Mouse (Mus musculus): ENCODE measurements around the gene Cbr2.
"Not testable (repeated sequence)": the region's sequence is repeated elsewhere in the genome, so short reads cannot be mapped to it uniquely, and the experiment has no call there.

Gene Cbr2

DNA sequence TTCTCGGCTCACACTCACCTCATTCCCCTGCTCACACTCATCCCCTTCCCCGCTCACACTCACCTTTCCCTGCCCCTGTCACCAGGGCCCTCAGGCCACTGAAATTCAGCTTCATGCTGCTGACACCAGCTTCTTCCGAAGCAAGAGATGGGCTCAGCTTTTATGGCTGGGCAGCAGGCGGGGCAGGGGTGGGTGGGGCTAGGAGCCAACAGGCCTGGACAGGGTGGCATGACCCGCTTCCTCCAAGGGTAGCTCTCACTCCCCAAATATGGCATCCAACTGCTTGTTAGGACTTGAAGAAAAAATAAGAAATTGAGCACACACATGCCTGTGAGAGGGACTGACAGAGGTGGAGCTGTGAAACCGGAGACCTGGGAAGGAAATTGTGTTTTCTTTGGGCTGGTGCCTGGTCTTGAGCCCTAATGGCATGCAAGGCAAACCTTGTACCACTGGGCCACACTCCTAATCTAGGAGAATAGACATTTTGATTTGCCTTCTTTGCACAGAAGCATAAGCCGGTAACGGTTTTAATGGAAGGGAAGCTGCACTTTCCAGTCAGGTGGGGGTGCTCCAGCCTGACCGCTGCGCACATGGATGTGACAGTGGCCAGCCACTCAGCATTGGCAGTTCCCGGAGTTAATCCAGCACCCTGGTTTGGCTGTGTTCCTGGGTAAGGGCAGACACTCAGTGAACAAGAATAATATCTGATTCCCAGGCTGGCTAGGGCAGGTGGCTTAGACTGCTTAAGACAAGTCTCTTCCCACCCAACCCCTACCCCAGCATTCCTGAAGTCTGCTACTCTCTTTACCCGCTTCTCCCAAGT is at the start of gene Cbr2:
TSS of gene Cbr2 (minus strand) at position 257 of the 823 bp plus-strand sequence.
- DNase-seq (ENCODE audit: extremely low read depth, insufficient read length, low spot score): peak; percentile 85

DNA sequence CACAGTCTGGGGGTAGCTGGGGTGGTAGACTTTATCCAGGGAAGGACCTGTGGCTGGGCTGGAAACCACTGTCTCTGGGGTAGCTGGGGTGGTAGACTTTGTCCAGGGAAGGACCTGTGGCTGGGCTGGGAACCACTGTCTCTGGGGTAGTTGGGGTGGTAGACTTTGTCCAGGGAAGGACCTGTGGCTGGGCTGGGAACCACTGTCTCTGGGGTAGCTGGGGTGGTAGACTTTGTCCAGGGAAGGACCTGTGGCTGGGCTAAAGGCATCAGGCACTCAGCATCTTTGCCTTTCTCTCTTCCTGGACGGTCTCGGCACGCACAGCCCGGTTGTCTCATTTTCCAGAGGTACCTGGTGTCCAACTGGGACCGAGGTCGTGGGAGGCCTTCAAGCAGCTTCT is 49.4 kb upstream of the Cbr2 start:
- not testable (repeated sequence) for DNase-seq (ENCODE audit: extremely low read depth, insufficient read length, low spot score)

DNA sequence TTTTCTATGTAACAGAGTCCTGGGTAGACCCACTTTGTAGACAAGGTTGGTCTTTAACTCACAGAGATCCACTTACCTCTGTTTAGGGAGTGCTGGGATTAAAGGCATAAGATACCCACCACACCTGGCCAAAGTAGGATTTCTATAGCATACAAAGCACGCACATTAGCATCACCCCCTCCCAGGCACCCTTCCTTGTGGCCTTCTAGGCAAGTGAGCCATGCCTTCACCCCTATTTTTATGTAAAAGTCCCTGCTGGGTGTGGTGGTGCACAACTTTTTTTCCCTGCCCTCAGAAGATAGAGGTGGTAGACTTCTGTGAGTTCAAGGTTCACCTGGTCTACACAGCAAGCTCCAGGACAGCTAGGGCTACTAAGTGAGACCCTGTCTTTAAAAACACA is 48.0 kb upstream of the Cbr2 start:
- no peak for DNase-seq (ENCODE audit: extremely low read depth, insufficient read length, low spot score)

DNA sequence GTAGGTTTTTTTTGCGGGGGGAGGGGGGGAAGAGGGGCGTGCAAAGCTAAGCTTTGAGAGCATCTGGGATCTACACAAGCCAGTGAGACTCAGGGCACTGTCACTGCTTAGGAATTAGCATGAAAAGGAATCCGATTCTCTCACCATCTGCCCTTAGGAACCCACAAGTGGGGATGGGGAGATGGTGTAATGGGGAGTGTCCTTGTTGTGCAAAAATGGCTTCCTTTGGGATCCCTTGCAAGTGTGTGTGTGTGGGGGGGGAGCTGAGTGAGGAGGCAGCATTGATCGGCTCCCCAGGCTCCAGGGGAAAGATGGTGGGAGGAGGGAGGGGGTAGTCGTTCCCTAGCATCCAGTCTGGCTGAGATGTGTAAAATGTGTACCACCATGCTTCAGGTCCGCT is 45.2 kb upstream of the Cbr2 start:
- no peak for DNase-seq (ENCODE audit: extremely low read depth, insufficient read length, low spot score)

DNA sequence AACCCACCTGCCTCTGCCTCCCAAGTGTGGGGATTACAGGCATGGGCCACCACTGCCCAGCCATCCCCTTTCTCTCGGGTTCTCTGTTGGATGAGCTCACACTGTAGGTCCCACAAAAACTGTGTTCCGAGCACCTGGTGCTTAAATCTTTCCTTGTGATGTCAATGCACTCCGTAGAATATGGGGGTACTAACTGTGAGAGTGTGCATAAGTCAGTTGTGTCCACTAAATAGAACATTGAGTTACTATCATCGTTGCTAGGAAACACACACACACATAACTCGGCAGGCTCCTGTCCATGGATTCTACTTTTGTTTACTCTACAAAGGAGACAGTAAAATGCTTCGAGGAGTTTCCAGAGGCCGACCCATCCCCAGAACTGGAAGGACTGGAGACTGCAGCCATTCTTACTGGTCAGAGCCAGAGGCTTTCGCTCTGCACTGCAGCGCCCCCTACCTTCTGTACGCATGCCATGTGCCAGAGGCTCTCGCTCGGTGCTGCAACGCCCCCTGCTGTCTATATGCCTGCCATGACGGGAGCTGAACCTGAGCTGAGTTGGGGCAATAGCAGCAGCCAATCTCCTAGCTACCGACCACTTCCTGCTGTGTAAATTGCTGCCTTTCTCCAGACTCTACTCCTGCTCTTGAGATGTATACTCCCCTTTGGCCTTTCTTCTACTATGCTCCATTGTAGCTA is 44.0 kb upstream of the Cbr2 start:
- peak; percentile 85 for DNase-seq (ENCODE audit: extremely low read depth, insufficient read length, low spot score)

DNA sequence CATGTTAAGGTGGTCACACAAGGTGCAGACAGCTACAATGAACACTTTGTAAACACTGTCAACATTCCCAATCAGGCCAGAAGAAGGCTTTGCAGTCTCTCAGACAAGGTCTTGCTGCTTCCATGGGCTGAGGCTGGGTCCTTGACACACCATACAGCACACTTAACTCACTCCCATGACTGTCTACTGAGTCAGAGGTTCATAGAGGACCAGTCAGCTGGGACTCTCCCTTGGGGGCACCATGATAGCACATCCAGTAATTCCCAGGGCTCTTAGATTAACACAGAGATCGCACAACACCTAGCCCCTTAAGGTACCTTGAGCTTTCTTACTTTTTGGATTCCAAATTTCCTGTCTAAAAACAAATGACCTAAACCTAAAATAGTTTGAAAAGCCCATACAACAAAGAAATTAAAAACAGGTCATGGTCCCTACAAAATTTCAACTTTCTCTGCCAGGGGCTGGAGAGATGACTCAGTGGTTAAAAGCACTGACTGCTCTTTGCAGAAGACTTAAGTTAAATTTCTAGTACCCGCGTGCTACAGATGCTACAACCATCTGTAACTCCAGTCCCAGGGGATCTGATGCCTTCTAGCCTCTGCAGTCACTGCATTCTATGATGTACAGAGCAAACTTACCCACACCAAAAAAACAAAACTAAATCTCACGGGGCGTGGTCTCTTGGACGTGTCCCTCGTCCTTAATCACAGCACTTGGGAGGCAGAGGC is 41.7 kb upstream of the Cbr2 start:
- no peak for DNase-seq (ENCODE audit: extremely low read depth, insufficient read length, low spot score)

DNA sequence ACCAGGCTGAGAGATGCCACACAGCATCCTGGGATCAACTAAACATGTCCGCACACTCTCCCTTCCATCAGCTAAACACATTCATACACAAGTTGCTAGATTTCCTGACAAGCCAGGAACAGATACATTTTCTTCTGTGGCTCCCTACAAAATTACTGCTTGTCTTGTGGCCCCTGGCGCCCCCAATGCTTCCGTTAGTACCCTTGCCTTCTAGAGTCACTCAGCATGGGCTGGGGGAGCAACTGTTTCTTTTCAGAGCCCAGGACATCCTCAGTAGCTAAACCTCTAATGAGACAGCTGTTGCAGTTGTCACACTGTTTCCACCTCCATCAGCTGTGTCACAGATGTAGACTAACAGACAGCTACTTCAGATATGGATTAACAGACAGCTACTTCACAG is 40.8 kb upstream of the Cbr2 start:
- DNase-seq (ENCODE audit: extremely low read depth, insufficient read length, low spot score): no peak

DNA sequence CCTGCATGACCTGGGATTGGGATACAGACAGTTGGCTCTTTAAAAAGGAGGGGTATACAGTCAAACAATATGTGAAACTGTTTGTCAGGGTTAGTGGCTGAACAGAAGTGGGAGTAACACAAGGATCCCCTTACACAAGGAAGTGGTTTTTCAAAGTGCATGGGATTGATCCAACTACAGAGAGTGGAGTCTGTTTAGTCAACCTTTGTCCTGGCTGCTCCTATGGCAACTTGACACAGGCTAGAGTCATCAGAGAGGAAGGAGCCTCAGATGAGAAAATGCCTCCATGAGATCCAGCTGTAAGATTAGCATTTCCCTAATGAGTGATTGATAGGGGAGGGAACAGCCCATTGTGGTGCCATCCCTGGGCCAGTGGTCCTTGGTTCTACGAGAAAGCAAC is 36.3 kb upstream of the Cbr2 start:
- no peak for DNase-seq (ENCODE audit: extremely low read depth, insufficient read length, low spot score)

DNA sequence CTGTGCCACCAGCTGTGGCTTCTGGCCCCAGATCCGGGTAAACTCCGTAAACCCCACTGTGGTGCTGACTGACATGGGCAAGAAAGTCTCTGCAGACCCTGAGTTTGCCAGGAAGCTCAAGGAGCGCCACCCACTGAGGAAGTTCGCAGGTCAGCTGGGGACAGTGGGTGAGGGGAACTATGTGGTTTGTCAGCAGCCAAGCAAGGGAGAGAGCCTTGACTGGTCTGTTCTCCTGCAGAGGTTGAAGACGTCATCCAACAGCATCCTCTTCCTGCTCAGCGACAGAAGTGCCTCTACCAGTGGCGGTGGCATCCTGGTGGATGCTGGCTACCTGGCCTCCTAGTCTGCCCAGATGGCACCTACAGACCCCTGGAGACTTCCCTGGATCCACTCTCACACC is 35.1 kb upstream of the Cbr2 start:
- not testable (repeated sequence) for DNase-seq (ENCODE audit: extremely low read depth, insufficient read length, low spot score)

DNA sequence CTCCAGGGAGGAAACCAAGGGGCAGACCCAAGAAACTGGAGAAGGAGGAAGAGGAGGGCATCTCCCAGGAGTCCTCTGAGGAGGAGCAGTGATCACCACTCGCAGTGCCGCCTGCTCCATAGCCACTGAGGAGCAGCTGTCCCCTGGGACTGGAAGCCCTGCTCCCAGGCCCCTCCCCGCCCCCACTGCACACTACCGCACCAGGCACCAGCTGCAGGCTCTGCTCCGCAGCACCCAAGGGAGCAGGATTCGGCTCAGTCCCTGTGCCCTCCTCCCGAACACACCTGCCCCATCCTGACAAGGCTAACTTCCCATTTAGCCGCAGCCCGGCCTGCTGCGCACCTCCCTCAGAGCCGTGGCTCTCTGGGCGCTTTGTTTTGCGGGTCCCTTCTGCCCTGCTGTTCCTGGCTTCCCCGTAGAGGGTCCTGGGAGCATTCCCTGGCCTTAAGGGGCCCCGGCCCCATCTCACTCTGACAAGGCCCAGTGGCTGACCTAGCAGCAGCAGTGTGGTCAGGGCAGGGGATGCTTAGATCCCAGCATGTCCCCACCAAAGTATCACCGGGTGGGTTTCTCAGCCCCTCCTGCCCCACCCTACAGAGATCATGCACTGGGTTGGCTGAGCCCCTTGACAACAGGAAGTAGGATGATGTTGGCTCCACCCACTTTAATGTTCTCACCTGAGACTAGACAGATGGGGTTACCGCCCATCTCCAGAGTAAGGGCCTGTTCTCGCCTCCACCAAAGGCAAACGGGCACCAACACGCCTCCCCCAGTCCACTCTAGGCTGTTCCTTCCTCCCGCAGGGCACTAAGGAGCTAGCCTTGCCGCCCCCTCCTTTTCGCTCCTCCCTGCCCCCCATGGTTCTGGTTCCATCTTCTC is 31.4 kb upstream of the Cbr2 start:
- DNase-seq (ENCODE audit: extremely low read depth, insufficient read length, low spot score): peak; percentile 38

DNA sequence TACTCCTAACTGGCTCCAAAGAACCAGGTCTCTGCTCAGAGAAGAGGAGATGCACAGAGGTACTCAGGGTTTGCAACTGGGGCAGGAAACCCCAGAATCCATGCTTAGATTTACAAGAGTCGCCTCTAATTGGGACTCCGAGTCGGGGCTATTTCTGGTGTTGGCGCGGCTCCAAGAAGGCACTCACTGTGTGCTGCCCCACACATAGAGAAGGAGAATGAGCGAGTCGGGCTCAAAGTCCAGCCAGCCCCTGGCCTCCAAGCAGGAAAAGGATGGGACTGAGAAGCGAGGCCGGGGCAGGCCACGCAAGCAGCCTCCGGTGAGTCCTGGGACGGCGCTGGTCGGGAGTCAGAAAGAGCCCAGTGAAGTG is 30.7 kb upstream of the Cbr2 start, which contains the start of gene Hmga1b:
TSS of gene Hmga1b (plus strand) at position 123 of the 370 bp plus-strand sequence.
- not testable (repeated sequence) for DNase-seq (ENCODE audit: extremely low read depth, insufficient read length, low spot score)

DNA sequence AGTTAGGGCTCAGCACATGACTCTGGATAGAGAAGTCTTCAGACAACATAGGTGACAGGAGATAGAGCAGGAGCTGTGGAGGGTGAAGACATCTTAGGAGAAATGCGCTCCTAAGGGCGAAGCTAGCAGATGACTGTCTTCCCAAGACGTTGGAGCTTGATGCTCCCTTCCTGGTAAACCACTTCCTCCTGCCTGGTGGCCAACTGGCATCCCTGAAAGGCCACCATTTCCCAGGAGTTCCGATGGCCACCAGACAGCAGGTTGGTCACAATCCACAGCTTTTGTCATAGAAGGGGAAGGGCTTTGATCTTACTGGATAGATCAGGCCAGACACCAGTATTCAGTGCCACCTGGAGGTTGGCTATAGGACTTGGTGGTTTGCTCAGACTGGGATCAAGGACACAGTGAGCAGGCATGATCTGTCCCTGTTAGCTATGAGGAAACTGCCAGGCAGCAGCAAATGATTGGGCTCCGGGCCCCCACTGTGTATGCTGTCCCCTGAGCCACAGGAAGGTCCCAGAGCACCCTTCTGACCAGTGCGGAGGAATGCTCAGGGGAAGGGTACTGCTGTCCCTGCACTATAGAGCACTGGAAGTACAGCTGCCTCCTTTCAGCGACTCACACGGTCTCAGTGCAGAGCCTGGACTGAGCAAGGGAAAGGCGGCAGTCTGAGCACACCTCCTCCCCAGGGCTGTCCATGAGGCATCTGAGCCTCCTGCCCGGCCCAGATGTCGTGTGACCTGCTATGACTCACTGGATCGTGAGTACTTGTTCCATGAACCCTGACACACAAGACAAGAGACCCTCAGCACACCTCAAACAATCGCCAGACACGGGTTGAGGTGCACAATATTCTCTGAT is 30.1 kb upstream of the Cbr2 start:
- DNase-seq (ENCODE audit: extremely low read depth, insufficient read length, low spot score): peak; percentile 69

DNA sequence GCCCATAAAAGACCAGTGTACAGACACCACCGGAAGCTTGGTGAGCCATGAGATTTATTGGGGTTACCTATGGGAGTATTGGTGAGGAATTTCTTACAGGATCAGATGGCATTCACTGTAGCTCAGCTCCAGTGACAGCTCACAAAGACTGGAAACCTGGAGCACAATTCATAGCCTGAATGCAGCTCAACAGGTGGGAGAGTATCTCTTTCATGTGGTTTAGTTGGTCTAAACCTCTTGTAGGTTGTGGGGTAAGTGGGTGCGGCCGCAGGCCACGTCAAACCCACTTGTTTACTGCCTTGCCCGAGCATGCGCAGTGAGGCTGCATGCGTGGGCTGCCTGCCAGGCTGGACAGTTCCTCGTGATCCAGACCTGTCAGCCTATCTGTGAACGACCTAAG is 28.3 kb upstream of the Cbr2 start:
- DNase-seq (ENCODE audit: extremely low read depth, insufficient read length, low spot score): no peak

DNA sequence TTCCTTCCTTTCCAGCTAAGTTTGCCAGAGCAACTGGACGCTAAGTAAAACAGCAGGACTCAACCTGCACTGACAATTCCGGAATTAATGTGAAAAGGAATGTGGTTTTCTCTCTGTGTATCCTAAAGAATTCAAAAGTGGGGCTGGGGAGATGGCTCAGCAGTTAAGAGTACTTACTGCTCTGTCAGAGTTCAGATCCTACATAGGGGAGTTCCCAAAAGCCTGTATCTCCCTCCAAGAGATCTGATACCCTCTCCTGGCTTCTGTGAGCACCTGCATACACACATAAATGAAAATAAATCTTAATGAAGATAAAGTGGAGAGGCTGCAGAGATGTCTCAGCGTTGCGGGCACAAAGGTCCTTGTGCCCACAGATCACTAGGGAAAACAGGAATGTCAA is 19.7 kb upstream of the Cbr2 start:
- no peak for DNase-seq (ENCODE audit: extremely low read depth, insufficient read length, low spot score)

DNA sequence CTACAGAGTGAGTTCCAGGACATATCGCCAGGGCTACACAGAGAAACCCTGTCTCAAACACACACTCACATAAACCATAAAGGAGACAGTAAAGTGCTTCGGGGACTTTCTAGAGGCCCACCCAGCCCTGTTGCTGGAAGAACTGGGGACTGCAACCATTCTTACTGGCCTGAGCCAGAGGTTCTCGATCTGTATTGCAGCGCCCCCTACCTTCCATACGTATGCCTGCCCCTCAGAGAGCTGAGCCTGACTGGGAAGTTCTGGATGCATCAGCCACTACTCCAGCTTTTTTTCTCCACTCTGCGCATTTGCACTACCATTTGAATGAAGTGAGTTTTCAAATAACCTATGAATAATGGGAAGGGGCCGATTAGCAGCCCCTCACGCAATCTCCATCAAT is 17.5 kb upstream of the Cbr2 start:
- no peak for DNase-seq (ENCODE audit: extremely low read depth, insufficient read length, low spot score)

DNA sequence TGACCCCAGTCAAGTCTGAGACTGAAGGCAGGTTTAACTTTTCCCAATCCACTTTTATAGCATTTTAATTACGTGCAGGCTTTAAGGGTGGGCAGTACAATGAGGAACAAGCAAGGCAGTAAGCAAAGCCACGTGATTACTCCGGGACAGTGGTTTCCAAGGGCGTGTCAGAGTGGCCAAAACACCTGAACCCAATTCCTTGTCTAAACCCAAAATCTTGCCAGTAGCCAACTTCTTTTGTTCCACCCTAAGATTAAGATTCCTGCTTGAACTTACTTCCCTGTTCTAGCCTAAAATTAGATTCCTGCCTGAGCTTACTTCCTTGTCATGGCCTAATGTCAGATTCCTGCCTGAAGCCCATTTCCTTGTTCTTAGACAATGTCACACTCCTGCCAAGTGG is 16.1 kb upstream of the Cbr2 start:
- no peak for DNase-seq (ENCODE audit: extremely low read depth, insufficient read length, low spot score)

DNA sequence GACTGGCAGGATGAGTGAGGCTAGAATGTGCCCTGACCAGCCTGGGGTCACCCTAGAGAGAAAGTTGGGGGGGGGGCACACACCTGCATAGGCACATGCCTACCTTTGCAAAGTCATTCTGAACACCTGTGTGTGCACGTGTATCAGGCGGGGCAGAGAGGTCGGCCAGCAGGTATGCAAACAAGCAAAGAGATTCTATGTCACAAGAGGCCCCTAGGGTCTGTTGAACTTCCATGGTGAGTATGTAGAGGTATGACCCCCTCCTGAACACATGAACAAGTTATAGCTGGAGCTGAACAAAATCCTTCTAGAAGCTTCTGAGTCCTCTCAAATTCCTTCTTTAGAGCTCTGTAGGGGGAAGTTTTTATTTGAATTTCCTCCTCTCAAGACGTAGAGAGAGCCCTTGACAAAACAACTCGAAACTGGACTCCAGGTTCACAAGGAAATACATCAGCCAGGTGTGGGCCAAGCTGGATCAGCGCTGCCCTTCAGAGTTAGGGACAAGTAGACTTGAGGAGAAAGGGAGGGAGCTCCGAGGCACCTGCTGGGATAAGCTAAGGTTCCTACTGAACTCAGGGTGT is 12.3 kb upstream of the Cbr2 start:
- no peak for DNase-seq (ENCODE audit: extremely low read depth, insufficient read length, low spot score)

DNA sequence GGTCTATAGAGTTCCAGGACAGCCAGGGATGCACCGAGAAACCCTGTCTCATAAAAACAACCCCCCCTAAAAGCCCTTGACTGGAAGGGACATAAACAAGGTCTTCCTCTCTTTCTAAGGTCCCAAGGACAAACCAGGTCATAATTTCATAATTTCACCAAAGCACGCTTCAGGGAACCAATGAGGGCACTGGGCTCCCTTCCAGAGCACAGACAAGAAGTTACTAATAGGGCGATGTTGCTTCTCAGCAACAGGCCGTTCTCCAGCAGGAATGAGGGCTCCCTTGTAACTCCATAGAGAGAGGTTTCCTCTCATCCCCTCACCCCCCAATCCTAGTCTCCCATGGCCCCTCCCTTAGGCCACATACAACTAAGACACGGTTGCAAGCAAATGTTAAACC is 9.1 kb upstream of the Cbr2 start:
- DNase-seq (ENCODE audit: extremely low read depth, insufficient read length, low spot score): no peak

DNA sequence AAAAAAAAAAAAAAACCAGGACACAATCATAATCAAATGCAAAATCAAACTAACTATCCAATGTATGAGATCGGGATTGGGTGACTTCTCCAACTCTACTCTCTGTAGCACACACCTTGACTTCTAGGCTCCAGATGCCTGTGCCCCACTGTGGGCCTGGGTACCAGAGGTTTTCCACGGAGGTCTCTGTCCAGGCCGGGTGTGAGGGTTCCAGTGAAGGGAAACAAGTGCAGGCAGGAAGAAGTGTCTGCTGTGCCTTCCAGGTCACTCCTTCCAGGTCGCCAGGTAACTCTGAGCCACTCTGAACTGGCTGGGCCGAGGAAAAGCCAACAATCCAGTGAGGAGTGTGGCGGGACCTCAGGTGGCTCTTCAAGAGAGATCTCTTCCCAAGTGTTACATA is 4.5 kb upstream of the Cbr2 start:
- DNase-seq (ENCODE audit: extremely low read depth, insufficient read length, low spot score): no peak

All from 3134 (cell line).